Mouse (Mus musculus): ENCODE results near the gene Abcc4.

DNA sequence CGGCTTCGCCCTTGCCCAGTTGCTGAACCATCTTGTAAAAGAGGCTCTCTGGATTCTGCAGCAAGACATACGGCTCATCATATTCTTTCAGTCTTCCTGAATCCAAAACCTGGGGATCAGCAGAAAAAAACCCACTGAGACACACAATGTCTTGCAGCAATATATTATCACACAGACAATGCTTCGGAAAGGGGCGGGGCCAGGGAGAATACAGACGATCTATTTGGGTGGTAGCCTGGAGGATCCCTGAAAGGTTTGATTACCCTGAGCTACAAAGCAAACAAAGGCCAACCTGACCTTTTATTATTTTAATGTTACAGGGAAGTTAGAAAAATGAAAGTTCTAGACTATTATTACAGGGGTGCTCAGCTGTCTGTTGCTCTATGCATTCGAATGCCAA is 215.5 kb downstream of the Abcc4 start:
- TF ChIP-seq POLR2A (IDR thresholded peaks at IDR 0.05; ENCODE audit: borderline replicate concordance, control insufficient read depth, low read depth, low read length), result no peak
- no peak for TF ChIP-seq CTCF (IDR thresholded peaks at IDR 0.05; ENCODE audit: control insufficient read depth, insufficient read depth, low read length)
